Mouse (Mus musculus) kidney, adult 11 months (tissue): ENCODE measurements around the gene Acaa1a.
"Not testable (repeated sequence)": the region's sequence is repeated elsewhere in the genome, so short reads cannot be mapped to it uniquely, and the experiment has no call there.

Source experiments
- DNase-seq: peaks from one replicate; pipeline ENCODE4 v3.0.0; 2022

Acaa1a gene

GRCm38 (mm10) chr9:119340212-119340580 lies 720 bp downstream of the Acaa1a start:
- no peak for DNase-seq

GRCm38 (mm10) chr9:119340909-119341816 lies 1.7 kb downstream of the Acaa1a start, which contains the start of gene Myd88:
TSS of gene Myd88 (minus strand) at chr9:119341411.
- peak; percentile 99 for DNase-seq

- DNase-seq, result peak; percentile 66
Observed at GRCm38 (mm10) chr9:119342728-119343127, 3.3 kb downstream of the Acaa1a start.

GRCm38 (mm10) chr9:119346376-119346775 lies 6.9 kb downstream of the Acaa1a start:
- no peak for DNase-seq

GRCm38 (mm10) chr9:119350531-119350930 lies 11.1 kb downstream of the Acaa1a start:
- DNase-seq, result peak; percentile 63

- peak; percentile 77 for DNase-seq
Observed at GRCm38 (mm10) chr9:119350947-119351705, 11.7 kb downstream of the Acaa1a start.

GRCm38 (mm10) chr9:119352060-119352459 lies 12.6 kb downstream of the Acaa1a start:
- DNase-seq, result peak; percentile 76

GRCm38 (mm10) chr9:119353926-119354325 lies 14.4 kb downstream of the Acaa1a start:
- peak; percentile 79 for DNase-seq

- DNase-seq, result no peak
Observed at GRCm38 (mm10) chr9:119355943-119356342, 16.5 kb downstream of the Acaa1a start.

- DNase-seq, result peak; percentile 93
Observed at GRCm38 (mm10) chr9:119357331-119358057, 18.0 kb downstream of the Acaa1a start, which contains the start of gene Xylb. TSS of gene Xylb (plus strand) at chr9:119357381.

- peak; percentile 84 for DNase-seq
Observed at GRCm38 (mm10) chr9:119358058-119358429, 18.6 kb downstream of the Acaa1a start.

- DNase-seq, result no peak
Observed at GRCm38 (mm10) chr9:119361416-119361815, 21.9 kb downstream of the Acaa1a start.

GRCm38 (mm10) chr9:119363229-119363628 lies 23.8 kb downstream of the Acaa1a start:
- no peak for DNase-seq

- no peak for DNase-seq
Observed at GRCm38 (mm10) chr9:119365284-119365683, 25.8 kb downstream of the Acaa1a start, which contains the start of gene Slc22a14. TSS of gene Slc22a14 (minus strand) at chr9:119365553.

- peak; percentile 60 for DNase-seq
Observed at GRCm38 (mm10) chr9:119368367-119368766, 28.9 kb downstream of the Acaa1a start.

- not testable (repeated sequence) for DNase-seq
Observed at GRCm38 (mm10) chr9:119370770-119371169, 31.3 kb downstream of the Acaa1a start.

GRCm38 (mm10) chr9:119371251-119371650 lies 31.8 kb downstream of the Acaa1a start:
- DNase-seq, result no peak

GRCm38 (mm10) chr9:119375008-119375407 lies 35.5 kb downstream of the Acaa1a start:
- DNase-seq, result no peak

GRCm38 (mm10) chr9:119375556-119375955 lies 36.1 kb downstream of the Acaa1a start:
- no peak for DNase-seq

GRCm38 (mm10) chr9:119378231-119378630 lies 38.8 kb downstream of the Acaa1a start:
- no peak for DNase-seq

GRCm38 (mm10) chr9:119382603-119383002 lies 43.1 kb downstream of the Acaa1a start:
- no peak for DNase-seq

GRCm38 (mm10) chr9:119388956-119389355 lies 49.5 kb downstream of the Acaa1a start:
- no peak for DNase-seq

GRCm38 (mm10) chr9:119390214-119390613 lies 50.7 kb downstream of the Acaa1a start:
- DNase-seq, result no peak
